Mouse (Mus musculus) intestine, embryonic 14.5 days (tissue): ENCODE data around the gene Il12a. TPM values are rescaled to one million over a fixed set of nuclear protein-coding genes. Genes with fewer than 3 reads are reported as not detected.

Experiments
- ATAC-seq: fragments of 200-750 bp; cut with Nextera tagmentation; replicated peaks from 2 replicates; pipeline ENCODE4 v1.8.0; 2017; ENCODE audit warnings: low read depth, moderate number of reproducible peaks, moderate TSS enrichment, moderate library complexity; ENCODE audit not compliant: low FRiP score, low TSS enrichment
- DNase-seq: peaks from one replicate; pipeline ENCODE4 v3.0.0-alpha.2; 2018; ENCODE audit warnings: low spot score
- H3K27ac ChIP-seq: fragments of 300-500 bp; sonication (generic); 2 replicates; pipeline ENCODE4 v1.5.1; 2014; ENCODE audit warnings: low read depth, mild to moderate bottlenecking, control low read depth
- H3K27me3 ChIP-seq: fragments of 300-500 bp; sonication (generic); replicated peaks from 2 replicates; pipeline ENCODE4 v1.6.1; 2014; ENCODE audit warnings: low read length, control low read depth; ENCODE audit not compliant: control insufficient read depth, insufficient read depth
- H3K36me3 ChIP-seq: fragments of 300-500 bp; sonication (generic); 2 replicates; pipeline ENCODE4 v1.6.1; 2014; ENCODE audit warnings: low read length, control low read depth; ENCODE audit not compliant: control insufficient read depth, insufficient read depth
- H3K4me1 ChIP-seq: fragments of 300-500 bp; sonication (generic); replicated peaks from 2 replicates; pipeline ENCODE4 v1.6.1; 2014; ENCODE audit warnings: low read length, control low read depth, mixed read lengths; ENCODE audit not compliant: control insufficient read depth, insufficient read depth
- H3K4me2 ChIP-seq: fragments of 300-500 bp; sonication (generic); 2 replicates; pipeline ENCODE4 v1.6.1; 2014; ENCODE audit warnings: low read length
- H3K4me3 ChIP-seq: fragments of 300-500 bp; sonication (generic); 2 replicates; pipeline ENCODE4 v1.5.1; 2014; ENCODE audit warnings: low read depth, low read length, control low read depth, mixed read lengths
- H3K9ac ChIP-seq: fragments of 300-500 bp; sonication (generic); 2 replicates; pipeline ENCODE4 v1.6.1; 2014; ENCODE audit warnings: mild to moderate bottlenecking, low read length
- H3K9me3 ChIP-seq: fragments of 300-500 bp; sonication (generic); 2 replicates; pipeline ENCODE4 v1.6.1; 2016; ENCODE audit warnings: low read length, control low read depth; ENCODE audit not compliant: control insufficient read depth
- WGBS: fragments of 180-500 bp; shearing (Covaris S2); extraction: QIAGEN DNeasy Blood & Tissue Kit; methylation state at CpG from one replicate; pipeline ENCODE4 v1.1.7; 2014; 5-methylcytosine and 5-hydroxymethylcytosine counted together
- polyA plus RNA-seq: library from polyadenylated mRNA; unstranded; fragments of >200 nt; fragmentation: Nextera tagmentation; extraction: Ambion mirVana; gene quantifications from 2 replicates; pipeline ENCODE4 v1.2.1, GENCODE M21; 2014

Il12a gene
- polyA plus RNA-seq, 1 experiment from 2014 or later = not detected

GRCm38 (mm10) chr3:68692600-68693225 is 2.3 kb downstream of the Il12a start:
- 75% methylated on average over 11 of the region's 11 CpGs for WGBS
- ATAC-seq = no peak
- H3K36me3 ChIP-seq = no peaks in the 10 kb centered on the region
- DNase-seq = no peak
- no peak overlapping the region for H3K4me2 ChIP-seq
- no peak overlapping the region for H3K9ac ChIP-seq
- H3K4me1 ChIP-seq = no peaks in the 10 kb centered on the region; the same call in 1 of the 2 replicates
- H3K4me3 ChIP-seq = no peak overlapping the region
- H3K27me3 ChIP-seq = no peaks in the 10 kb centered on the region
- no peak overlapping the region for H3K27ac ChIP-seq
- H3K9me3 ChIP-seq = no peaks in the 10 kb centered on the region

- H3K4me3 ChIP-seq = no peak overlapping the region
- ATAC-seq = no peak
- H3K9ac ChIP-seq = no peak overlapping the region
- H3K36me3 ChIP-seq = no peaks in the 10 kb centered on the region
- 55% methylated on average over 11 of the region's 11 CpGs for WGBS
- no peaks in the 10 kb centered on the region; the same call in 1 of the 2 replicates for H3K4me1 ChIP-seq
- H3K27me3 ChIP-seq = no peaks in the 10 kb centered on the region
- H3K4me2 ChIP-seq = no peak overlapping the region
- H3K27ac ChIP-seq = no peak overlapping the region
- H3K9me3 ChIP-seq = no peaks in the 10 kb centered on the region
- no peak for DNase-seq
Measured at GRCm38 (mm10) chr3:68693441-68694048, 3.1 kb downstream of the Il12a start.

GRCm38 (mm10) chr3:68695321-68695720 is 4.9 kb downstream of the Il12a start:
- ATAC-seq (no peak), DNase-seq (no peak)
- H3K27ac ChIP-seq = no peak overlapping the region
- H3K4me1 ChIP-seq = no peaks in the 10 kb centered on the region; the same call in 1 of the 2 replicates
- no peaks in the 10 kb centered on the region for H3K9me3 ChIP-seq
- H3K4me2 ChIP-seq = no peak overlapping the region
- H3K4me3 ChIP-seq = no peak overlapping the region
- no peaks in the 10 kb centered on the region for H3K36me3 ChIP-seq
- H3K9ac ChIP-seq = no peak overlapping the region
- no peaks in the 10 kb centered on the region for H3K27me3 ChIP-seq
- WGBS = 92% methylated on average over 5 of the region's 5 CpGs

GRCm38 (mm10) chr3:68696495-68697200 is 6.2 kb downstream of the Il12a start:
- WGBS = 90% methylated on average over 3 of the region's 3 CpGs
- no peak for DNase-seq

GRCm38 (mm10) chr3:68698601-68699000 is 8.2 kb downstream of the Il12a start:
- no peaks in the 10 kb centered on the region for H3K27me3 ChIP-seq
- H3K4me2 ChIP-seq = no peak overlapping the region
- 92% methylated on average over 3 of the region's 3 CpGs for WGBS
- H3K27ac ChIP-seq = no peak overlapping the region
- no peaks in the 10 kb centered on the region for H3K36me3 ChIP-seq
- no peak overlapping the region for H3K9ac ChIP-seq
- H3K4me3 ChIP-seq = no peak overlapping the region
- no peak for ATAC-seq
- H3K9me3 ChIP-seq = no peaks in the 10 kb centered on the region
- H3K4me1 ChIP-seq = no peaks in the 10 kb centered on the region; the same call in 1 of the 2 replicates
- no peak for DNase-seq

More at GRCm38 (mm10) chr3:68696495-68697200, 6.2 kb downstream of the Il12a start:
- Histone ChIP-seq H3K4me2 (no peak overlapping the region), H3K27ac (no peak overlapping the region), H3K9me3 (no peaks in the 10 kb centered on the region), H3K4me3 (no peak overlapping the region), H3K9ac (no peak overlapping the region), H3K36me3 (no peaks in the 10 kb centered on the region), H3K27me3 (no peaks in the 10 kb centered on the region), H3K4me1 (no peaks in the 10 kb centered on the region; the same call in 1 of the 2 replicates)
- ATAC-seq = no peak

- no peaks in the 10 kb centered on the region for H3K36me3 ChIP-seq
- H3K4me3 ChIP-seq = no peak overlapping the region
- no peak overlapping the region for H3K4me2 ChIP-seq
- no peak for ATAC-seq
- WGBS = 81% methylated on average over 4 of the region's 4 CpGs
- H3K27ac ChIP-seq = no peak overlapping the region
- H3K9me3 ChIP-seq = no peaks in the 10 kb centered on the region
- H3K4me1 ChIP-seq = no peaks in the 10 kb centered on the region
- no peak overlapping the region for H3K9ac ChIP-seq
- no peak for DNase-seq
- no peaks in the 10 kb centered on the region for H3K27me3 ChIP-seq
Measured at GRCm38 (mm10) chr3:68700091-68700490, 9.6 kb downstream of the Il12a start.

GRCm38 (mm10) chr3:68706307-68706706 is 15.9 kb downstream of the Il12a start:
- H3K4me2 ChIP-seq = no peak overlapping the region
- H3K27ac ChIP-seq = no peak overlapping the region
- no peaks in the 10 kb centered on the region for H3K4me1 ChIP-seq
- ATAC-seq = no peak
- 91% methylated on average over 10 of the region's 10 CpGs for WGBS
- no peaks in the 10 kb centered on the region for H3K36me3 ChIP-seq
- DNase-seq = no peak
- H3K9me3 ChIP-seq = no peaks in the 10 kb centered on the region
- H3K9ac ChIP-seq = no peak overlapping the region
- H3K4me3 ChIP-seq = no peak overlapping the region
- H3K27me3 ChIP-seq = no peaks in the 10 kb centered on the region

GRCm38 (mm10) chr3:68708230-68708629 is 17.8 kb downstream of the Il12a start:
- H3K27me3 ChIP-seq = no peaks in the 10 kb centered on the region
- no peaks in the 10 kb centered on the region for H3K9me3 ChIP-seq
- H3K4me2 ChIP-seq = no peak overlapping the region
- H3K27ac ChIP-seq = no peak overlapping the region
- no peak overlapping the region for H3K9ac ChIP-seq
- no peaks in the 10 kb centered on the region for H3K36me3 ChIP-seq
- H3K4me1 ChIP-seq = no peaks in the 10 kb centered on the region
- no peak overlapping the region for H3K4me3 ChIP-seq
- 37% methylated on average over 8 of the region's 8 CpGs for WGBS
- DNase-seq = no peak
- no peak for ATAC-seq
